Comparison of ENCODE assay signal across 9 mouse cellular contexts in the genomic region with DNA sequence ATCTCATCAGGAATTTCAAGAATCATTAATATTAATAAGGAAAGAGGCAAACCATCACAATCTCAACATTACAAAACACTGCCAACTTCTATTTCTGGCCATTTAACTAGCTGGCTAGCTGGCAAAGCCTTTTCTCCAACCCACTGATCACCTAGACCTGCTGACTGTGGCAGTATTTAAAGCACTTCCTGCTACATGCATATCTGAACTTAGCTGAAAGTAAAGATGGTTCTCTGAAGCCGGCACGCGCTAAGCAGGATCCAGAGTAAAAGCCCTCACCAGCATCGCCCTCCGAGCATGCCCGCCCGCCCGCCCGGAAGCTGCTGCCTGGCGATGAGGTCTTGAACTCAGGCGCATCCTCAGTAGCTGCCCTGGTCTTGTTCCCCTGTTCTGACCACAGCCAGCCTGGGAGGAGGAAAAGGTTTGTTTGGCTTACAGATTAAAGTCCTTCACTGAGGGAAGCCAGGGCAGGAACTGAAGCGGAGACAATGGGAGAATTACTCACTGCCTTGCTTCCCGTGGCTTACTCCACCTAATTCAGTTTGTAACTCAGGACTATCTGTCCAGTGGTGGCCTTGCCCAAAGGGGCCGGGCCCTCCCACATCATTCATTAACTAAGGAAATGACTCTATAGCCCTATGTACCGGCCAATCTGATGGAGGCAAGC. TPM values are rescaled to one million over a fixed set of nuclear protein-coding genes. Genes with fewer than 3 reads are reported as not detected.
DNase-seq lines count a peak whose midpoint lies in the region; ATAC-seq and TF ChIP-seq lines count a peak whose summit lies in the region.
"Had no signal": no experiment of that assay in that cellular context is flagged by ENCODE, and none has a peak within 500 bp of the region (broad histone marks: within the 10 kb centered on the region; RNA-seq: fewer than 3 reads in every experiment).

No protein-coding gene starts in this region.

- H3K4me3 ChIP-seq in forebrain, embryonic 10.5 days = no peak overlapping the region
- no peak overlapping the region for H3K4me3 ChIP-seq in forebrain, embryonic 16.5 days (replicated peaks; ENCODE audit: low read length)
- no peak overlapping the region for H3K4me3 ChIP-seq in heart, postnatal 0 days (ENCODE audit: low read depth, low read length)
- no peak overlapping the region for H3K4me3 ChIP-seq in stomach, embryonic 16.5 days (replicated peaks; ENCODE audit: low read length)
- no peak overlapping the region for H3K4me3 ChIP-seq in cerebellum, adult 2 months (replicated peaks; ENCODE audit: insufficient read depth, low read depth, low read length)

- H3K9ac ChIP-seq in forebrain, embryonic 16.5 days (replicated peaks; ENCODE audit: low read depth, low read length) = no peak overlapping the region
- no peak overlapping the region for H3K9ac ChIP-seq in heart, postnatal 0 days (replicated peaks; ENCODE audit: low read depth, low read length)
- H3K9ac ChIP-seq in stomach, embryonic 16.5 days (ENCODE audit: low read length) = no peak overlapping the region

- ATAC-seq in forebrain, embryonic 16.5 days = no peak
- peak; percentile 89 for ATAC-seq in heart, postnatal 0 days (ENCODE audit: insufficient read depth, low read depth)
- ATAC-seq in stomach, embryonic 16.5 days (ENCODE audit: insufficient read depth, low FRiP score) = peak; percentile 40; the same call in 1 of the 2 replicates

- H3K27ac ChIP-seq in forebrain, embryonic 10.5 days = 0 out of 2 replicates have a peak overlapping the region, but pooled peaks have one; percentile 2
- no peak overlapping the region for H3K27ac ChIP-seq in forebrain, embryonic 16.5 days (ENCODE audit: low read length)
- peak overlapping the region; percentile 35; the same call in 1 of the 2 replicates for H3K27ac ChIP-seq in heart, postnatal 0 days (ENCODE audit: low read depth)
- no peak overlapping the region for H3K27ac ChIP-seq in stomach, embryonic 16.5 days (ENCODE audit: low read length)
- no peak overlapping the region for H3K27ac ChIP-seq in cerebellum, adult 2 months (ENCODE audit: insufficient read depth, low read length)

- no peak for TF ChIP-seq CTCF in heart, postnatal 0 days (IDR thresholded peaks at IDR 0.05; ENCODE audit: low read depth)
- TF ChIP-seq CTCF in cerebellum, adult 2 months (IDR thresholded peaks at IDR 0.05; ENCODE audit: borderline replicate concordance, insufficient read depth, low read depth, low read length) = no peak

- peaks cover 13% of the 10 kb centered on the region for H3K4me1 ChIP-seq in forebrain, embryonic 10.5 days
- H3K4me1 ChIP-seq in forebrain, embryonic 16.5 days (replicated peaks; ENCODE audit: control insufficient read depth, insufficient read depth, low read length) = no peaks in the 10 kb centered on the region
- no peaks in the 10 kb centered on the region for H3K4me1 ChIP-seq in heart, postnatal 0 days (ENCODE audit: control insufficient read depth, insufficient read depth)
- H3K4me1 ChIP-seq in stomach, embryonic 16.5 days (ENCODE audit: control insufficient read depth, insufficient read depth, low read length) = no peaks in the 10 kb centered on the region
- H3K4me1 ChIP-seq in cerebellum, adult 2 months (ENCODE audit: control insufficient read depth, insufficient read depth, low read length) = no peaks in the 10 kb centered on the region

- H3K36me3 ChIP-seq in forebrain, embryonic 10.5 days (replicated peaks) = no peaks in the 10 kb centered on the region
- H3K36me3 ChIP-seq in forebrain, embryonic 16.5 days (ENCODE audit: control insufficient read depth, insufficient read depth) = no peaks in the 10 kb centered on the region
- H3K36me3 ChIP-seq in heart, postnatal 0 days (replicated peaks; ENCODE audit: control insufficient read depth, insufficient read depth, low read length) = no peaks in the 10 kb centered on the region
- H3K36me3 ChIP-seq in stomach, embryonic 16.5 days (ENCODE audit: control insufficient read depth, insufficient read depth, low read length) = no peaks in the 10 kb centered on the region

- H3K27me3 ChIP-seq in forebrain, embryonic 10.5 days (ENCODE audit: poor library complexity, severe bottlenecking) = no peaks in the 10 kb centered on the region
- no peaks in the 10 kb centered on the region for H3K27me3 ChIP-seq in forebrain, embryonic 16.5 days (replicated peaks; ENCODE audit: control insufficient read depth, insufficient read depth, low read length)
- H3K27me3 ChIP-seq in heart, postnatal 0 days (ENCODE audit: control insufficient read depth, insufficient read depth, low read length) = no peaks in the 10 kb centered on the region
- no peaks in the 10 kb centered on the region for H3K27me3 ChIP-seq in stomach, embryonic 16.5 days (ENCODE audit: control insufficient read depth, insufficient read depth, low read length)
- no peaks in the 10 kb centered on the region for H3K27me3 ChIP-seq in cerebellum, adult 2 months (ENCODE audit: control insufficient read depth, insufficient read depth, low read length)

- WGBS in forebrain, embryonic 10.5 days = 61% methylated on average over 15 of the region's 15 CpGs
- 61% methylated on average over 15 of the region's 15 CpGs for WGBS in forebrain, embryonic 16.5 days
- WGBS in heart, postnatal 0 days = 45% methylated on average over 15 of the region's 15 CpGs
- WGBS in stomach, embryonic 16.5 days = 46% methylated on average over 15 of the region's 15 CpGs
- 83% methylated on average over 15 of the region's 15 CpGs for WGBS in cerebellum, adult 2 months

- TF ChIP-seq POLR2A in cerebellum, adult 2 months (IDR thresholded peaks at IDR 0.05; ENCODE audit: borderline replicate concordance, insufficient read depth, low read length) = no peak

- TF ChIP-seq EP300 in heart, postnatal 0 days (IDR thresholded peaks at IDR 0.05; ENCODE audit: low read depth) = no peak

- no peaks in the 10 kb centered on the region for H3K9me3 ChIP-seq in forebrain, embryonic 10.5 days
- H3K9me3 ChIP-seq in forebrain, embryonic 16.5 days (ENCODE audit: control insufficient read depth, low read length) = no peaks in the 10 kb centered on the region
- no peaks in the 10 kb centered on the region for H3K9me3 ChIP-seq in heart, postnatal 0 days (replicated peaks; ENCODE audit: control insufficient read depth, low read length)
- no peaks in the 10 kb centered on the region for H3K9me3 ChIP-seq in stomach, embryonic 16.5 days (replicated peaks; ENCODE audit: control insufficient read depth, low read length)

- DNase-seq in forebrain, embryonic 10.5 days (ENCODE audit: extremely low spot score, low spot score) = no peak
- peak; percentile 63 for DNase-seq in heart, postnatal 0 days (ENCODE audit: low spot score)
- peak; percentile 9 for DNase-seq in liver
- DNase-seq in left cerebral cortex, postnatal 25 days (ENCODE audit: low spot score in 2 of 2) = no peak
- no peak for DNase-seq in frontal cortex, postnatal 14 days (ENCODE audit: low spot score in 2 of 2)
- no peak for DNase-seq in cerebellum, adult 2 months

- H3K4me2 ChIP-seq in forebrain, embryonic 16.5 days (ENCODE audit: low read length) = no peak overlapping the region
- peak overlapping the region; percentile 32; the same call in 1 of the 2 replicates for H3K4me2 ChIP-seq in heart, postnatal 0 days (ENCODE audit: low read depth, low read length)
- H3K4me2 ChIP-seq in stomach, embryonic 16.5 days (ENCODE audit: low read depth, low read length) = peak overlapping the region; percentile 42

- intact Hi-C loops in left cerebral cortex, postnatal 25 days (cut with DNase I) = no loop called here

RNA-seq across cellular contexts. Expression of gene Chn2, which starts 18.1 kb away (rescaled TPM):
- polyA plus RNA-seq in forebrain, embryonic 10.5 days (2016; fragmentation: Nextera tagmentation; extraction: Ambion mirVana) = 9.5 and 10.6 TPM in 2 replicates
- 42.0 and 45.0 TPM in 2 replicates for polyA plus RNA-seq in forebrain, embryonic 16.5 days (2015; fragmentation: Nextera tagmentation; extraction: Ambion mirVana)
- 1.0 and 12.2 TPM in 2 replicates for total RNA-seq in heart, postnatal 0 days (2014; rRNA removed; ENCODE audit: low replicate concordance)
- polyA plus RNA-seq in heart, postnatal 0 days (2015; fragmentation: Nextera tagmentation; extraction: Ambion mirVana) = 2.0 and 2.6 TPM in 2 replicates
- 16.2 and 17.8 TPM in 2 replicates for polyA plus RNA-seq in stomach, embryonic 16.5 days (2015; fragmentation: Nextera tagmentation; extraction: Ambion mirVana)
- 10 to 100 TPM; 38.8 to 42.7 TPM for total RNA-seq in left cerebral cortex, postnatal 25 days (2021)
- 574 and 684 TPM in 2 replicates for polyA plus RNA-seq in cerebellum, adult 2 months (2012; rRNA removed)

RNA-seq across cellular contexts. Expression of gene Cpvl, which starts 42.8 kb away (rescaled TPM):
- not detected in 2 replicates for polyA plus RNA-seq in forebrain, embryonic 10.5 days (2016; fragmentation: Nextera tagmentation; extraction: Ambion mirVana)
- not detected in 2 replicates for polyA plus RNA-seq in forebrain, embryonic 16.5 days (2015; fragmentation: Nextera tagmentation; extraction: Ambion mirVana)
- not detected in 2 replicates for total RNA-seq in heart, postnatal 0 days (2014; rRNA removed; ENCODE audit: low replicate concordance)
- polyA plus RNA-seq in heart, postnatal 0 days (2015; fragmentation: Nextera tagmentation; extraction: Ambion mirVana) = 0.08 TPM in 1 of 2 replicates, not detected in the other
- 0.09 TPM in 1 of 2 replicates, not detected in the other for polyA plus RNA-seq in stomach, embryonic 16.5 days (2015; fragmentation: Nextera tagmentation; extraction: Ambion mirVana)
- total RNA-seq in left cerebral cortex, postnatal 25 days (2021) = not detected
- polyA plus RNA-seq in cerebellum, adult 2 months (2012; rRNA removed) = 0.26 and 0.40 TPM in 2 replicates
- polyA plus RNA-seq: cortical plate, adult 2 months had no signal

Comparison
In these comparisons a context has a peak if more than half of its experiments do, and no peak if none do; other contexts are left out.
1. H3K27ac ChIP-seq: peak in forebrain, embryonic 10.5 days (single experiment) and heart, postnatal 0 days (single experiment); none in forebrain, embryonic 16.5 days (single experiment), stomach, embryonic 16.5 days (single experiment) and cerebellum, adult 2 months (single experiment).
2. DNase-seq: peak in heart, postnatal 0 days (single experiment) and liver (single experiment); none in forebrain, embryonic 10.5 days (single experiment), left cerebral cortex, postnatal 25 days (0 of 2), frontal cortex, postnatal 14 days (0 of 2) and cerebellum, adult 2 months (0 of 2).
3. RNA of gene Chn2, which starts 18.1 kb away (polyA plus RNA-seq): 574 to 684 TPM in cerebellum, adult 2 months; 42.0 to 45.0 TPM in forebrain, embryonic 16.5 days, 16.2 to 17.8 TPM in stomach, embryonic 16.5 days, 9.5 to 10.6 TPM in forebrain, embryonic 10.5 days and 2.0 to 2.6 TPM in heart, postnatal 0 days; every median in the first group is over 10 times any median in the second.